Mouse (Mus musculus): ENCODE results near the gene Rabgap1l. TPM values are rescaled to one million over a fixed set of nuclear protein-coding genes. Genes with fewer than 3 reads are reported as not detected.

Rabgap1l gene
- polyA plus RNA-seq, 1 experiment = 14.2 TPM

GRCm38 (mm10) chr1:160304969-160305498, 488.0 kb downstream of the Rabgap1l start:
- TF ChIP-seq POLR2A (IDR thresholded peaks at IDR 0.05; ENCODE audit: control insufficient read depth, low read depth, low read length) = no peak
- TF ChIP-seq CTCF (IDR thresholded peaks at IDR 0.05; ENCODE audit: control insufficient read depth, insufficient read depth, insufficient replicate concordance, low read depth, low read length) = no peak
- Histone ChIP-seq H3K36me3 (ENCODE audit: control insufficient read depth, insufficient read depth, low read length) (no peaks in the 10 kb centered on the region), H3K27me3 (ENCODE audit: control insufficient read depth, insufficient read depth, low read length) (no peaks in the 10 kb centered on the region), H3K4me3 (ENCODE audit: control insufficient read depth, low read depth, low read length) (no peak overlapping the region), H3K4me1 (ENCODE audit: control insufficient read depth, insufficient read depth, low read length) (no peaks in the 10 kb centered on the region), H3K27ac (ENCODE audit: control insufficient read depth, insufficient read depth, low read depth, low read length) (no peak overlapping the region)

- no peak overlapping the region for H3K4me3 ChIP-seq (ENCODE audit: control insufficient read depth, low read depth, low read length)
- H3K27me3 ChIP-seq (ENCODE audit: control insufficient read depth, insufficient read depth, low read length) = no peaks in the 10 kb centered on the region
- no peaks in the 10 kb centered on the region for H3K36me3 ChIP-seq (ENCODE audit: control insufficient read depth, insufficient read depth, low read length)
- no peak for TF ChIP-seq POLR2A (IDR thresholded peaks at IDR 0.05; ENCODE audit: control insufficient read depth, low read depth, low read length)
- no peak for TF ChIP-seq CTCF (IDR thresholded peaks at IDR 0.05; ENCODE audit: control insufficient read depth, insufficient read depth, insufficient replicate concordance, low read depth, low read length)
- no peaks in the 10 kb centered on the region for H3K4me1 ChIP-seq (ENCODE audit: control insufficient read depth, insufficient read depth, low read length)
- no peak overlapping the region for H3K27ac ChIP-seq (ENCODE audit: control insufficient read depth, insufficient read depth, low read depth, low read length)
Observed at GRCm38 (mm10) chr1:160302268-160302667, 490.7 kb downstream of the Rabgap1l start.

- no peaks in the 10 kb centered on the region for H3K36me3 ChIP-seq (ENCODE audit: control insufficient read depth, insufficient read depth, low read length)
- H3K27me3 ChIP-seq (ENCODE audit: control insufficient read depth, insufficient read depth, low read length) = no peaks in the 10 kb centered on the region
- TF ChIP-seq CTCF (IDR thresholded peaks at IDR 0.05; ENCODE audit: control insufficient read depth, insufficient read depth, insufficient replicate concordance, low read depth, low read length) (no peak), POLR2A (IDR thresholded peaks at IDR 0.05; ENCODE audit: control insufficient read depth, low read depth, low read length) (no peak)
- no peak overlapping the region for H3K4me3 ChIP-seq (ENCODE audit: control insufficient read depth, low read depth, low read length)
- H3K4me1 ChIP-seq (ENCODE audit: control insufficient read depth, insufficient read depth, low read length) = no peaks in the 10 kb centered on the region
- no peak overlapping the region for H3K27ac ChIP-seq (ENCODE audit: control insufficient read depth, insufficient read depth, low read depth, low read length)
Observed at GRCm38 (mm10) chr1:160301156-160301555, 491.9 kb downstream of the Rabgap1l start.

GRCm38 (mm10) chr1:160300704-160301103, 492.3 kb downstream of the Rabgap1l start:
- no peaks in the 10 kb centered on the region for H3K27me3 ChIP-seq (ENCODE audit: control insufficient read depth, insufficient read depth, low read length)
- H3K4me1 ChIP-seq (ENCODE audit: control insufficient read depth, insufficient read depth, low read length) = no peaks in the 10 kb centered on the region
- no peak for TF ChIP-seq CTCF (IDR thresholded peaks at IDR 0.05; ENCODE audit: control insufficient read depth, insufficient read depth, insufficient replicate concordance, low read depth, low read length)
- TF ChIP-seq POLR2A (IDR thresholded peaks at IDR 0.05; ENCODE audit: control insufficient read depth, low read depth, low read length) = no peak
- no peak overlapping the region for H3K4me3 ChIP-seq (ENCODE audit: control insufficient read depth, low read depth, low read length)
- H3K27ac ChIP-seq (ENCODE audit: control insufficient read depth, insufficient read depth, low read depth, low read length) = no peak overlapping the region
- H3K36me3 ChIP-seq (ENCODE audit: control insufficient read depth, insufficient read depth, low read length) = no peaks in the 10 kb centered on the region

DNA sequence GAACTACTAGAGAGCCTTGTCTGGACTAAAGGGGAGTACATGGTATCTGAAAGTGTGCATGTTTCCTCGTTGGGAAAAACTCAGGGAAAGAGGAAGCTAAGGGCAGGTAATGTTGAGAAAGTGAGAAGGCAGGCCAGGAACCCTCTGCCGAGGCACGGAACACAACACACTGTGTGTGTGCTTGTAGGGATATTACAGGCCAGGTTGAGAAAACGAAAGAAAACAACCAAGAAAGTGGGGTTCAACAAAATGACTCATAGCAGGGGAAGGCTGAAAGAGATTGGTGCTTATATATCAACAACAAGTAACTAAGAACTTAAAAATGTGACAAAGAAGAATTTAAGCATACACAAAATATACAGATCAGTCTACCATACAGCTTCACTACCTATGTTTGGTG, 493.0 kb downstream of the Rabgap1l start:
- Histone ChIP-seq H3K27me3 (ENCODE audit: control insufficient read depth, insufficient read depth, low read length) (no peaks in the 10 kb centered on the region), H3K36me3 (ENCODE audit: control insufficient read depth, insufficient read depth, low read length) (no peaks in the 10 kb centered on the region), H3K27ac (ENCODE audit: control insufficient read depth, insufficient read depth, low read depth, low read length) (no peak overlapping the region), H3K4me1 (ENCODE audit: control insufficient read depth, insufficient read depth, low read length) (no peaks in the 10 kb centered on the region), H3K4me3 (ENCODE audit: control insufficient read depth, low read depth, low read length) (no peak overlapping the region)
- TF ChIP-seq CTCF (IDR thresholded peaks at IDR 0.05; ENCODE audit: control insufficient read depth, insufficient read depth, insufficient replicate concordance, low read depth, low read length) (no peak), POLR2A (IDR thresholded peaks at IDR 0.05; ENCODE audit: control insufficient read depth, low read depth, low read length) (no peak)

DNA sequence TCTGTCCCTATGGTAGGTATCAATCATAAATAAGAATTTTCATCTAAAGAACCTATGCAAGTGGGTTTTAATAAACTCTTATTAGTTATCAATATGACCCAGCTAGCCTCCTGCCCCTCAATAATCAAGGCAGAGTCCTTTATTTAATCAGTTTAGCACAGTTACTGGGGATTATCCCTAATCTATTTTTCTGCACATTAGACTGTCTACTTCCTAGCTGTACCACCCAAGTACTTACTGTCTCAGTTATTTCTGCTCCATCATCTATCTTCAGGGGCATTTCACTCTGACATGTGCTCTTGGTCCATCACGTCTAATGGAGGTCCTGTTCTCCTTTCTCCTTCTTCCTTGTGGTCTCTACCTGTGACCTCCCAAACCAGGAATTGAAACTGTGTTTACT, 494.1 kb downstream of the Rabgap1l start:
- Histone ChIP-seq H3K4me3 (ENCODE audit: control insufficient read depth, low read depth, low read length) (no peak overlapping the region), H3K4me1 (ENCODE audit: control insufficient read depth, insufficient read depth, low read length) (no peaks in the 10 kb centered on the region), H3K27me3 (ENCODE audit: control insufficient read depth, insufficient read depth, low read length) (no peaks in the 10 kb centered on the region), H3K27ac (ENCODE audit: control insufficient read depth, insufficient read depth, low read depth, low read length) (no peak overlapping the region), H3K36me3 (ENCODE audit: control insufficient read depth, insufficient read depth, low read length) (no peaks in the 10 kb centered on the region)
- TF ChIP-seq CTCF (IDR thresholded peaks at IDR 0.05; ENCODE audit: control insufficient read depth, insufficient read depth, insufficient replicate concordance, low read depth, low read length) (no peak), POLR2A (IDR thresholded peaks at IDR 0.05; ENCODE audit: control insufficient read depth, low read depth, low read length) (no peak)

- H3K4me3 ChIP-seq (ENCODE audit: control insufficient read depth, low read depth, low read length) = no peak overlapping the region
- no peaks in the 10 kb centered on the region for H3K36me3 ChIP-seq (ENCODE audit: control insufficient read depth, insufficient read depth, low read length)
- TF ChIP-seq POLR2A (IDR thresholded peaks at IDR 0.05; ENCODE audit: control insufficient read depth, low read depth, low read length) = no peak
- TF ChIP-seq CTCF (IDR thresholded peaks at IDR 0.05; ENCODE audit: control insufficient read depth, insufficient read depth, insufficient replicate concordance, low read depth, low read length) = no peak
- no peaks in the 10 kb centered on the region for H3K27me3 ChIP-seq (ENCODE audit: control insufficient read depth, insufficient read depth, low read length)
- H3K4me1 ChIP-seq (ENCODE audit: control insufficient read depth, insufficient read depth, low read length) = no peaks in the 10 kb centered on the region
- H3K27ac ChIP-seq (ENCODE audit: control insufficient read depth, insufficient read depth, low read depth, low read length) = no peak overlapping the region
Observed at GRCm38 (mm10) chr1:160297701-160298100, 495.3 kb downstream of the Rabgap1l start.

DNA sequence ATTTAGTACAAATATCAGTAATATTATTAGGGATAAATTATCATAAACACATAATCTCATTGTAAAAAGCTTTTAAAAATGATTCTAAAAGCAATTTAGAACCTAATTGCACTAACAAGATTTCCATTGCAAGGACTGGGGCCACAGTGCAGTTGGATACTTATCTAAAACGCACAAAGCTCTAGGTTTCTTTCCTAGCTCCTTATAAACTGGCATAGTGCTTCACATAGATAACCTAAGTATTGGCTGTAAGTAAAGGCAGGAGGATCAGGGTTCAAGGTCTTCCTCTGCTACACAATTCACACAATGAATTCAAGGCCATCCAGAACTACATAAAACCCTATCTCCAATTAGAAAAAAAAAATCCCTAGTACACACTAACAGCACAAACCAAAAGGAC, 497.7 kb downstream of the Rabgap1l start:
- no peak overlapping the region for H3K4me3 ChIP-seq (ENCODE audit: control insufficient read depth, low read depth, low read length)
- no peak for TF ChIP-seq CTCF (IDR thresholded peaks at IDR 0.05; ENCODE audit: control insufficient read depth, insufficient read depth, insufficient replicate concordance, low read depth, low read length)
- TF ChIP-seq POLR2A (IDR thresholded peaks at IDR 0.05; ENCODE audit: control insufficient read depth, low read depth, low read length) = no peak
- H3K27ac ChIP-seq (ENCODE audit: control insufficient read depth, insufficient read depth, low read depth, low read length) = no peak overlapping the region
- no peaks in the 10 kb centered on the region for H3K27me3 ChIP-seq (ENCODE audit: control insufficient read depth, insufficient read depth, low read length)
- no peaks in the 10 kb centered on the region for H3K4me1 ChIP-seq (ENCODE audit: control insufficient read depth, insufficient read depth, low read length)
- H3K36me3 ChIP-seq (ENCODE audit: control insufficient read depth, insufficient read depth, low read length) = no peaks in the 10 kb centered on the region
